Mouse (Mus musculus) neural tube, embryonic 14.5 days (tissue): Measurements from ENCODE around the gene Stat6. TPM values are rescaled to one million over a fixed set of nuclear protein-coding genes. Genes with fewer than 3 reads are reported as not detected.

Experiments used
- ATAC-seq: fragments of 200-750 bp; cut with Nextera tagmentation; 2 replicates; pipeline ENCODE4 v1.8.0; 2017; ENCODE audit warnings: low read depth, mild to moderate bottlenecking, moderate TSS enrichment, moderate library complexity
- H3K27ac ChIP-seq: fragments of 300-500 bp; sonication (generic); 2 replicates; pipeline ENCODE4 v1.5.1; 2014; ENCODE audit warnings: low read depth, mild to moderate bottlenecking, control low read depth, low read length, moderate library complexity, mixed read lengths
- H3K27me3 ChIP-seq: fragments of 300-500 bp; sonication (generic); 2 replicates; pipeline ENCODE4 v1.6.1; 2014; ENCODE audit warnings: low read length; ENCODE audit not compliant: control insufficient read depth, insufficient read depth
- H3K36me3 ChIP-seq: fragments of 300-500 bp; sonication (generic); 2 replicates; pipeline ENCODE4 v1.6.1; 2014; ENCODE audit warnings: low read length, mixed read lengths; ENCODE audit not compliant: control insufficient read depth, insufficient read depth
- H3K4me1 ChIP-seq: fragments of 300-500 bp; sonication (generic); 2 replicates; pipeline ENCODE4 v1.6.1; 2014; ENCODE audit warnings: low read length; ENCODE audit not compliant: control insufficient read depth, insufficient read depth
- H3K4me2 ChIP-seq: fragments of 300-500 bp; sonication (generic); 2 replicates; pipeline ENCODE4 v1.6.1; 2014; ENCODE audit warnings: mild to moderate bottlenecking, low read depth, low read length, control low read depth
- H3K4me3 ChIP-seq: fragments of 300-500 bp; sonication (generic); 2 replicates; pipeline ENCODE4 v1.5.1; 2014; ENCODE audit warnings: low read depth, low read length, control low read depth, mixed read lengths
- H3K9ac ChIP-seq: fragments of 300-500 bp; sonication (generic); replicated peaks from 2 replicates; pipeline ENCODE4 v1.6.1; 2014; ENCODE audit warnings: low read depth, mild to moderate bottlenecking, control low read depth, low read length, mixed read lengths
- H3K9me3 ChIP-seq: fragments of 300-500 bp; sonication (generic); 2 replicates; pipeline ENCODE4 v1.6.1; 2016; ENCODE audit warnings: low read length; ENCODE audit not compliant: control insufficient read depth
- WGBS: fragments of 180-500 bp; shearing (Covaris S2); extraction: QIAGEN DNeasy Blood & Tissue Kit; methylation state at CpG from one replicate; pipeline ENCODE4 v1.1.7; 2014; 5-methylcytosine and 5-hydroxymethylcytosine counted together
- polyA plus RNA-seq: library from polyadenylated mRNA; unstranded; fragments of >200 nt; fragmentation: Nextera tagmentation; extraction: Ambion mirVana; gene quantifications from 2 replicates; pipeline ENCODE4 v1.2.1, GENCODE M21; 2014

Gene Stat6
- polyA plus RNA-seq, result 1.8 and 5.3 TPM in 2 replicates

- Histone ChIP-seq H3K9me3 (no peaks in the 10 kb centered on the region), H3K27me3 (peaks cover 20% of the 10 kb centered on the region), H3K4me1 (peaks cover 5% of the 10 kb centered on the region; the same call in 1 of the 2 replicates), H3K36me3 (no peaks in the 10 kb centered on the region), H3K9ac (peak within 1 kb of the TSS; percentile 32; the same call in 1 of the 2 replicates), H3K4me2 (peak within 1 kb of the TSS; percentile 47), H3K4me3 (peak within 1 kb of the TSS; percentile 28), H3K27ac (no peak within 1 kb of the TSS)
- WGBS, result 8% methylated on average over 36 of the region's 37 CpGs
- peak; percentile 57; the same call in 1 of the 2 replicates for ATAC-seq
Measured at GRCm38 (mm10) chr10:127642772-127643552, at the start of gene Stat6. Stat6 (plus strand) TSS chr10:127642986.

GRCm38 (mm10) chr10:127594405-127594804, 48.4 kb upstream of the Stat6 start:
- 87% methylated on average over 8 of the region's 8 CpGs for WGBS

GRCm38 (mm10) chr10:127594930-127595715, 47.7 kb upstream of the Stat6 start:
- H3K4me2 ChIP-seq, result no peak overlapping the region
- peaks cover 16% of the 10 kb centered on the region; the same call in 1 of the 2 replicates for H3K4me1 ChIP-seq
- H3K9me3 ChIP-seq, result no peaks in the 10 kb centered on the region
- 92% methylated on average over 30 of the region's 30 CpGs for WGBS
- H3K27me3 ChIP-seq, result no peaks in the 10 kb centered on the region
- peaks cover 36% of the 10 kb centered on the region for H3K36me3 ChIP-seq
- no peak for ATAC-seq
- H3K9ac ChIP-seq, result no peak overlapping the region
- H3K27ac ChIP-seq, result no peak overlapping the region
- H3K4me3 ChIP-seq, result no peak overlapping the region

More at GRCm38 (mm10) chr10:127594405-127594804, 48.4 kb upstream of the Stat6 start:
- Histone ChIP-seq H3K4me2 (no peak overlapping the region), H3K27ac (no peak overlapping the region), H3K36me3 (peaks cover 43% of the 10 kb centered on the region), H3K9me3 (no peaks in the 10 kb centered on the region), H3K27me3 (no peaks in the 10 kb centered on the region), H3K4me1 (peaks cover 16% of the 10 kb centered on the region; the same call in 1 of the 2 replicates), H3K9ac (no peak overlapping the region), H3K4me3 (no peak overlapping the region)
- no peak for ATAC-seq

GRCm38 (mm10) chr10:127596321-127596941, 46.4 kb upstream of the Stat6 start:
- ATAC-seq, result no peak
- no peak overlapping the region for H3K4me3 ChIP-seq
- no peak overlapping the region for H3K27ac ChIP-seq
- H3K4me1 ChIP-seq, result peaks cover 16% of the 10 kb centered on the region; the same call in 1 of the 2 replicates
- no peak overlapping the region for H3K9ac ChIP-seq
- H3K9me3 ChIP-seq, result no peaks in the 10 kb centered on the region
- WGBS, result 43% methylated on average over 7 of the region's 7 CpGs
- no peak overlapping the region for H3K4me2 ChIP-seq
- no peaks in the 10 kb centered on the region for H3K27me3 ChIP-seq
- peaks cover 31% of the 10 kb centered on the region for H3K36me3 ChIP-seq

- Histone ChIP-seq H3K36me3 (peaks cover 21% of the 10 kb centered on the region), H3K4me1 (peaks cover 13% of the 10 kb centered on the region; the same call in 1 of the 2 replicates), H3K27me3 (no peaks in the 10 kb centered on the region), H3K27ac (no peak overlapping the region), H3K4me2 (no peak overlapping the region), H3K9me3 (no peaks in the 10 kb centered on the region), H3K9ac (no peak overlapping the region), H3K4me3 (no peak overlapping the region)
- WGBS, result 80% methylated on average over 5 of the region's 5 CpGs
- ATAC-seq, result no peak
Measured at GRCm38 (mm10) chr10:127597311-127597901, 45.4 kb upstream of the Stat6 start.

- no peak for ATAC-seq
- no peak overlapping the region for H3K9ac ChIP-seq
- WGBS, result 67% methylated on average over 7 of the region's 8 CpGs
- H3K36me3 ChIP-seq, result peaks cover 20% of the 10 kb centered on the region
- no peak overlapping the region for H3K4me3 ChIP-seq
- H3K27ac ChIP-seq, result no peak overlapping the region
- no peaks in the 10 kb centered on the region for H3K27me3 ChIP-seq
- no peaks in the 10 kb centered on the region for H3K9me3 ChIP-seq
- peaks cover 13% of the 10 kb centered on the region; the same call in 1 of the 2 replicates for H3K4me1 ChIP-seq
- no peak overlapping the region for H3K4me2 ChIP-seq
Measured at GRCm38 (mm10) chr10:127598607-127599006, 44.2 kb upstream of the Stat6 start.

GRCm38 (mm10) chr10:127599252-127599651, 43.5 kb upstream of the Stat6 start:
- no peaks in the 10 kb centered on the region for H3K27me3 ChIP-seq
- H3K9me3 ChIP-seq, result no peaks in the 10 kb centered on the region
- no peak overlapping the region for H3K9ac ChIP-seq
- peaks cover 22% of the 10 kb centered on the region for H3K36me3 ChIP-seq
- WGBS, result 89% methylated on average over 11 of the region's 11 CpGs
- ATAC-seq, result no peak
- no peak overlapping the region for H3K4me2 ChIP-seq
- no peak overlapping the region for H3K27ac ChIP-seq
- H3K4me1 ChIP-seq, result peaks cover 13% of the 10 kb centered on the region; the same call in 1 of the 2 replicates
- no peak overlapping the region for H3K4me3 ChIP-seq

- Histone ChIP-seq H3K4me1 (peaks cover 13% of the 10 kb centered on the region; the same call in 1 of the 2 replicates), H3K4me3 (no peak overlapping the region), H3K27ac (no peak overlapping the region), H3K27me3 (no peaks in the 10 kb centered on the region), H3K9me3 (no peaks in the 10 kb centered on the region), H3K4me2 (no peak overlapping the region), H3K9ac (no peak overlapping the region), H3K36me3 (peaks cover 28% of the 10 kb centered on the region)
- ATAC-seq, result no peak
- WGBS, result 71% methylated on average over 17 of the region's 17 CpGs
Measured at GRCm38 (mm10) chr10:127599779-127600541, 42.8 kb upstream of the Stat6 start.
